Mouse (Mus musculus): Measurements from ENCODE around the gene 1700028J19Rik. TPM values are rescaled to one million over a fixed set of nuclear protein-coding genes. Genes with fewer than 3 reads are reported as not detected.

The 1700028J19Rik gene
- polyA plus RNA-seq (2011; ENCODE audit: insufficient read length, low read depth, missing spikeins): 0.75 and 1.1 TPM in 2 replicates

DNA sequence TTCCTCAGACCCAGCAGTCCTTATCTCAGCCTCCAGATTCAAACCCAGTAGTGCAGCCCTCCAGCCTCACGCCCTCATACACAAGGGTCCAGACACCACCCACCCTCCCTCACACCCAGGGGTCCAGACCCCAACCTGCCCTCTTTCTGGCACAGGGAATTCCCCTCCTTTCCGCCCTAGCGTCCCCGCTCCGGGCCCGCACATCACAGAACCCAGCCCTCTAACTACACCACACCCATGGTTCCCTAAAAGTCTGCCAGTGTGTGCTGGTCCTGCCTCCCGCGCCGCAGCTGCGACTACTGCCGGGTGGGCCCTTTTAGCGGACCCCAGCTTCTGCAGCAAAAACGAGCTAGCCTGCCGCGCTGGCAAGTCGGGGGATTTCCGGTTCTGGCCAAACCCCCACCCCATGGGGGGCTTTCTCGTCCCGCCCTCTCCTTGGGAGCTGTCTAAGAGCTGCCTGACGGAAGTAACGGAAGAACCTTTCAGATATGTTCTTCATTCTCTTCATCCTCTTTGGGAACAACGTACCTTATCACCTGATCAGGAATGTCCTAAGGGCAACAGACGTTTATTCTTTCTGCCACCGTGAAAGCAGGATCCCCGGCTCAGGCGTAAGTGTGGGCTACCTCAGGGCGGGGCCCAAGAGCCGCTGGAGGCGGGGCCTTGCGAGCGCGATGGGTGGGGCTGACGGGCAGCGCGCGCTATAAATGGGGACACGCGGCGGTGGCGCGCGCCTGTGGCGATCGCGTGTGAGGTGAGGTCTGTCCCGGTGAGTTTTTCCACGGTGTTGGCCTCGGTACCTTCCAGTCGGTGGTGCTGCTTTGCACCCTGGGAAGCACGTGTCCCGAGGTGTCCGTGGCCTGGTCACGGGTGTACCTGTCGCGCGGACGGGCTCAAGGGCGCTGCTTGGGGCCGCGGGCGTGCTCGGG lies at the start of gene 1700028J19Rik, which contains the start of gene 2410002F23Rik:
Gene 1700028J19Rik, minus strand, starts transcription at position 641 of the 929 bp plus-strand sequence.
Gene 2410002F23Rik, plus strand, starts transcription at position 668 of the 929 bp plus-strand sequence.
- Histone ChIP-seq H3K4me3 (ENCODE audit: insufficient read depth, low read length) (peak within 1 kb of the TSS; percentile 89), H3K27ac (ENCODE audit: insufficient read depth, low read length) (peak within 1 kb of the TSS; percentile 74), H3K4me1 (ENCODE audit: control insufficient read depth, insufficient read depth, low read length) (no peaks in the 10 kb centered on the region)
- no peak for TF ChIP-seq CTCF (IDR thresholded peaks at IDR 0.05; ENCODE audit: borderline replicate concordance, insufficient read depth, low read length)
- peak; percentile 100 for TF ChIP-seq POLR2A (IDR thresholded peaks at IDR 0.05; ENCODE audit: low read depth, low read length)

DNA sequence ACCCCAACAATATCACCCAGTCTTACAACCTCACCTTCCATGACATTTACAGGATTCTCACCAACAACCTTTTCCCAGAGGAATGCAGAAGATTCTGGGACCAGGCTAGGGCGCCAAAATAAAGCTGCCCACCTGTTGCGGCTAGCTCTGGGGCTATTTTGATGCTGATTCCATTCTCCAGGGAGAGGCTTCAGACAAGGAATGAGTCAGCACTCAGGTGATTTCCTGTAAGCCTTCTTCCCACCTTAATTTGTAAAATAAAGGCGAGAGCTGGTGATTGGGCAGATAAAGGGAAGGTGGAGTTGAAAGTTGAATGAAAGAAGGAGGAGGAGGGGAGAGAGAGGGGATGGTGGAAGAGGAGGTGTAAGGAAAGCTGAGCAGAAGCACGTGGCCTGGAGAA lies 44.9 kb upstream of the 1700028J19Rik start:
- H3K27ac ChIP-seq (ENCODE audit: insufficient read depth, low read length): no peak overlapping the region
- no peaks in the 10 kb centered on the region for H3K4me1 ChIP-seq (ENCODE audit: control insufficient read depth, insufficient read depth, low read length)
- H3K4me3 ChIP-seq (ENCODE audit: insufficient read depth, low read length): no peak overlapping the region
- no peak for TF ChIP-seq POLR2A (IDR thresholded peaks at IDR 0.05; ENCODE audit: low read depth, low read length)
- TF ChIP-seq CTCF (IDR thresholded peaks at IDR 0.05; ENCODE audit: borderline replicate concordance, insufficient read depth, low read length): no peak

DNA sequence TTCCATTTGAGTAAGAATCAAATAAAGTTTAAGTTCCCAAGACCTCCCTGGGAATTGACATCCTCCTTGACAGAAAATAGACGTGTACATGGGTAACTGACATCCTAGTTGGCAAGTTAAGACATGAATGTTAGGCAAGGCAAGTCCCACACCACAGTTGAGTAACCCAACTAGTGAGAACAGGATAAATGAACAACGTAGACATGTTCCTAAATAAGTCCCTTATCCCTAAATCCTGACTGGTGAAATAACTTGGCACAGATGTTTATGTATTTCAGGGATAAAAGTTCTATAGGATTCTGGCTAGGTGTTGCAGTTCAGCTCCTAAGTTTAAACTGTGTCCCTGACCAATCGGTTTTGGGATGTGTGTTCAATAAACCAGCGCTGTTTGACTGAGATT lies 44.5 kb upstream of the 1700028J19Rik start:
- Histone ChIP-seq H3K27ac (ENCODE audit: insufficient read depth, low read length) (no peak overlapping the region), H3K4me3 (ENCODE audit: insufficient read depth, low read length) (no peak overlapping the region), H3K4me1 (ENCODE audit: control insufficient read depth, insufficient read depth, low read length) (no peaks in the 10 kb centered on the region)
- TF ChIP-seq CTCF (IDR thresholded peaks at IDR 0.05; ENCODE audit: borderline replicate concordance, insufficient read depth, low read length) (no peak), POLR2A (IDR thresholded peaks at IDR 0.05; ENCODE audit: low read depth, low read length) (no peak)

DNA sequence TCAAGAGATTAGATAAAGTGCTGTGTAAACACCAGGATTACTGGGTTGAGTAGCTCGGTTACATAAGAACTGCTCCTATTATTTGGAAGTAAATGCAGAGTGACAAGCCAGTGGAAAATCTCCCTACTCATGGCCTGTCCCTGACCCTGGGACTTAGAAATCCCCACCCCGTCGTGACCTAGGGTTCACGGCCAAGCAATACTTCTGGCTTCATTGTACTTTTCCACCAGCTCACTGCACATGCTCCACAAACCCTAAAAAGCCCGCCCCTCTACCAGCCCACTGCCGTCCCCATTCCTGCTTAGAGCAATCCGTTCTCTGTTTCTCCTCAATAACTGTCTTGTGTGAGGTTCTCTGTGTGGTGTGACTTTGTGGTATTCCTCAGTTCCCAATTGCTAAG lies 41.3 kb upstream of the 1700028J19Rik start:
- H3K4me1 ChIP-seq (ENCODE audit: control insufficient read depth, insufficient read depth, low read length): no peaks in the 10 kb centered on the region
- no peak for TF ChIP-seq POLR2A (IDR thresholded peaks at IDR 0.05; ENCODE audit: low read depth, low read length)
- no peak for TF ChIP-seq CTCF (IDR thresholded peaks at IDR 0.05; ENCODE audit: borderline replicate concordance, insufficient read depth, low read length)
- H3K27ac ChIP-seq (ENCODE audit: insufficient read depth, low read length): no peak overlapping the region
- H3K4me3 ChIP-seq (ENCODE audit: insufficient read depth, low read length): no peak overlapping the region

DNA sequence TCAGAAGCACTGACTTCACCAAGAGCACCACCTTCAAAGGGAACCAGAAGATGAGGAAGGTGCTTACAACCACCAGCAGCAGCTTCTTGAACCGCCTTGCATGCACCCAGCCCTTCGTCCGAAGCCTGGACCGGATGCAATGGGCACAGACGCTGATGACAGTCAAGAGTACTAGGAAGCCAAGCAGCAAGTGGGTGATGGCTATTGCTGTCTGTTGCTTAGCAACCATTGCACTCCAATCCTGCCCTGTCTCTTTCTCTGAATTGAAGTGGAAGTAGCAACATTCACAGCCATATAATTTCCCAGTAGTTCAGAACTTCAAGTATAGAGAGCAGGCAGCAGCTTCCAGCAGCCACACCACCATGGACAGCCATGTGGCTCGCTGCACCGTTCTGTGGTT lies 35.1 kb upstream of the 1700028J19Rik start:
- Histone ChIP-seq H3K4me1 (ENCODE audit: control insufficient read depth, insufficient read depth, low read length) (no peaks in the 10 kb centered on the region), H3K27ac (ENCODE audit: insufficient read depth, low read length) (no peak overlapping the region), H3K4me3 (ENCODE audit: insufficient read depth, low read length) (no peak overlapping the region)
- TF ChIP-seq POLR2A (IDR thresholded peaks at IDR 0.05; ENCODE audit: low read depth, low read length) (no peak), CTCF (IDR thresholded peaks at IDR 0.05; ENCODE audit: borderline replicate concordance, insufficient read depth, low read length) (no peak)

DNA sequence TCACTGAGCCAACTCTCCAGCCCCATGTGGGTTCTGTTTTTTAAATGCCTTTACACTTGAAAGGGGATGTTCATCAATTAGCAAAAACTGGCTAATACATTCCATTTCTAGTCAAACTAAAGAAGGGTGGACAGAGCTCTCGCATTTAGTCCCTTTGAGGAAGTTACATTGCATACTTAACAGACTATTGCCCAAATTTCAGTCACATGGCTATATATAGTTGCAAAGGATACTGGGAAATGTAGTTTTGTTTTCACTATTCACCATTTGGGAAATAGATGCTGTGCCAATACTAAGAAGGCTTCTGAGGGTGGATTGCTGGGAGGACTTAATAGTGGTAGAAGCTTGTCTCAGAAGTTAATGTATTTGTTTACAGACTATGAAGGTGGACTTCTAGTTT lies 34.5 kb upstream of the 1700028J19Rik start:
- no peak overlapping the region for H3K27ac ChIP-seq (ENCODE audit: insufficient read depth, low read length)
- H3K4me1 ChIP-seq (ENCODE audit: control insufficient read depth, insufficient read depth, low read length): no peaks in the 10 kb centered on the region
- H3K4me3 ChIP-seq (ENCODE audit: insufficient read depth, low read length): no peak overlapping the region
- TF ChIP-seq POLR2A (IDR thresholded peaks at IDR 0.05; ENCODE audit: low read depth, low read length): no peak

DNA sequence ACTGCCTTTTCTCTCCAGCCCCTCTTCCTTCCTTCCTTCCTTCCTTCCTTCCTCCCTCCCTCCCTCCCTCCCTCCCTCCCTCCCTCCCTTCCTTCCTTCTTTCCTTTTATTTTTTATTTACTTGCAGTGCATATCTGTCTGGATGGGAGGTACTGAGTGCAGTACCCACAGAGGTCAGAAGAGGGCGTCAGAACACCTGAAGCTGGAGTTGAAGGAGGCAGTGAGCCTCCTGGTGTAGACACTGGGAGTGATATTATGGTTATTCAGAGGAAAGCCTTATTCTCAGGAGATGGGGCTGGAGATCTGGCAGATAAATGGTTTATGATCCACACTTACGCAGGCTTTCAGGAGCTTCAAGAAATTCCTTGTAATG lies 30.7 kb upstream of the 1700028J19Rik start:
- no peak overlapping the region for H3K4me3 ChIP-seq (ENCODE audit: insufficient read depth, low read length)
- no peak overlapping the region for H3K27ac ChIP-seq (ENCODE audit: insufficient read depth, low read length)
- no peaks in the 10 kb centered on the region for H3K4me1 ChIP-seq (ENCODE audit: control insufficient read depth, insufficient read depth, low read length)
- TF ChIP-seq CTCF (IDR thresholded peaks at IDR 0.05; ENCODE audit: borderline replicate concordance, insufficient read depth, low read length) (0 out of 2 replicates have a peak, but pooled peaks have one; percentile 8), POLR2A (IDR thresholded peaks at IDR 0.05; ENCODE audit: low read depth, low read length) (no peak)

DNA sequence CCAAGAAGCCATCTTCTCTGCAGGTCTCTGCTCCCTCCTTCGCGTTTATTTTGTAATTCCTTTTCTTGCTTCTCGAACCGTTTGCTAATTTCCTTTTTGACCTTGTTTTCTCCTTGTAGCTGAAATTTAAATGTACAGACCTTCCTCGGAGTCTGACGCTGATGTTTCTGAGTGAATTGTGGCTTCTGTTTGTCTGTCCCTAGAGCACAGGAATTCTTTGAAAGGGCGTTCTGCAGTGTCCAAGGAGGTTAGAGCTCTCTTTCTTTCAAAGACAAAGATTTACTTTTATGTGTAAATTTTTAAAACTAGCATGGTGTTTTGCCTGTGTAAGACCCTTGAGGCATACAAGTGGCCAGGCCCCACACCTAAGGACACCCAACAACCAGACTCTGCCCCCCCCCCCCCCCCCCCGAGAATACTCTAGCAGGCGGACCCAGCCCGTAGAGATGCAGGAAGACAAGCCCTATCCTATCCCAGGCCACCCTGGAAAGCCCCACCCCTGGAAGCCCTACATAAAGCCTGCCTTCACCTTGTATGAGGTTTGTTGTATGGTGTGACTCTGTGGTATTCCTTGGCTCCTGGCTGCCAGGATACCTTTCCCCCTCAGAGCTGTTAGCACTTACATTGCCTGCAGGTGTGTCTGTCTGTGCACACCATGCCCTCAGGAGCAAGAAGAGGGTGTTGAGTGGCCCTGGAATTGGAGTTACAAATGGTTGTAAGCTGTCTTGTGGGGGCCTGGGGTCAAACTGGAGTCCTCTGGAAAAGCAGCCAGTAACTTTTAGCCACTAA lies 30.2 kb upstream of the 1700028J19Rik start:
- TF ChIP-seq POLR2A (IDR thresholded peaks at IDR 0.05; ENCODE audit: low read depth, low read length) (no peak), CTCF (IDR thresholded peaks at IDR 0.05; ENCODE audit: borderline replicate concordance, insufficient read depth, low read length) (no peak)
- no peak overlapping the region for H3K4me3 ChIP-seq (ENCODE audit: insufficient read depth, low read length)
- H3K27ac ChIP-seq (ENCODE audit: insufficient read depth, low read length): no peak overlapping the region
- H3K4me1 ChIP-seq (ENCODE audit: control insufficient read depth, insufficient read depth, low read length): no peaks in the 10 kb centered on the region

DNA sequence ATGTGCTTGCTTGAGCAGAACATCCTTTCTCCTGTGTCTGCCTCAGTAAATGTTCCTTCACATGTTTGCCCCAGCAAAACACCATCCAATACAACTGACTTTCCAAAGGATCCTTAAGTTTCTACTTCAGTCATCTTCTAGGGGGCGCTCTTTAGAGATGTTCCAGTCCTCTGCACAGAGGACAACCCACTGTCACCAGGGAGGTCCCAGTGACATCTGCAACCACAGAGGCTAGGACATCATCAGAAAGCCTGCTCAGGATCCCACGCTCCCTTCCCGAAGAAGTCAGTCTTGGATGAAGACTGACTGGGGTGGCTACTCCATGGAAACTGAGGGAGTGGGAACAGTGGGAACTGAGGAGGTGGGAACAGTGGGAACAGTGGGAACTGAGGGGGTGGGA lies 29.1 kb upstream of the 1700028J19Rik start:
- H3K4me1 ChIP-seq (ENCODE audit: control insufficient read depth, insufficient read depth, low read length): no peaks in the 10 kb centered on the region
- no peak overlapping the region for H3K27ac ChIP-seq (ENCODE audit: insufficient read depth, low read length)
- no peak overlapping the region for H3K4me3 ChIP-seq (ENCODE audit: insufficient read depth, low read length)
- TF ChIP-seq POLR2A (IDR thresholded peaks at IDR 0.05; ENCODE audit: low read depth, low read length): no peak
- TF ChIP-seq CTCF (IDR thresholded peaks at IDR 0.05; ENCODE audit: borderline replicate concordance, insufficient read depth, low read length): no peak

Measured in embryonic fibroblast, embryonic 13.5 days (primary cell).